Mouse (Mus musculus): ENCODE measurements at regions not wholly inside any gene's neighbourhood (a gene's known extent, or its start where the extent isn't known, plus 50 kb on each side); places are given as distances from the start of the nearest gene placed in this dataset.

GRCm38 (mm10) chr4:131132781-131133180 is 188.6 kb downstream of the Matn1 start:
- no peaks in the 10 kb centered on the region for H3K4me1 ChIP-seq (ENCODE audit: control insufficient read depth in 1 of 2, insufficient read depth in 2 of 2)
- no peak overlapping the region for H3K27ac ChIP-seq (ENCODE audit: insufficient read depth, low read depth)
- no peak overlapping the region for H3K4me2 ChIP-seq (ENCODE audit: insufficient read depth, low read depth, poor library complexity, severe bottlenecking)
- TF ChIP-seq CTCF (conservative IDR thresholded peaks at IDR 0.05 in 1 of 2, IDR thresholded peaks at IDR 0.05 in 1 of 2; ENCODE audit: low read depth in 2 of 2, low read length in 2 of 2): no peak
- H3K79me2 ChIP-seq (replicated peaks; ENCODE audit: control insufficient read depth, extremely low read depth, insufficient read depth, poor library complexity, severe bottlenecking): no peaks in the 10 kb centered on the region
- peaks cover 82% of the 10 kb centered on the region for H3K27me3 ChIP-seq (replicated peaks)
- no peak for DNase-seq (ENCODE audit: extremely low read depth)
- H3K4me3 ChIP-seq (replicated peaks in 1 of 3; ENCODE audit: low read depth in 2 of 3, low read length in 2 of 3, poor library complexity in 1 of 3): no peak overlapping the region
- in situ Hi-C loops (cut with MboI; ENCODE audit: low pct_ligation_motif_present, low pct_unique_long_range_greater_than_20kb, low sequenced_read_pairs): loop anchor here (25.0 kb wide), 1 partner anchor 170 kb away; no protein-coding TSS in a partner anchor
- dilution Hi-C loops (cut with MboI; ENCODE audit: extremely low pct_ligation_motif_present, extremely low pct_unique_long_range_greater_than_20kb, low sequenced_read_pairs): no loop called here
- no peaks in the 10 kb centered on the region for H3K36me3 ChIP-seq (replicated peaks in 1 of 2; ENCODE audit: control insufficient read depth in 1 of 2, insufficient read depth in 1 of 2, low read length in 1 of 2)
- H3K9me3 ChIP-seq (replicated peaks; ENCODE audit: low read length): no peaks in the 10 kb centered on the region
- no peak overlapping the region for H3K9ac ChIP-seq (ENCODE audit: insufficient read depth, low read depth)

DNA sequence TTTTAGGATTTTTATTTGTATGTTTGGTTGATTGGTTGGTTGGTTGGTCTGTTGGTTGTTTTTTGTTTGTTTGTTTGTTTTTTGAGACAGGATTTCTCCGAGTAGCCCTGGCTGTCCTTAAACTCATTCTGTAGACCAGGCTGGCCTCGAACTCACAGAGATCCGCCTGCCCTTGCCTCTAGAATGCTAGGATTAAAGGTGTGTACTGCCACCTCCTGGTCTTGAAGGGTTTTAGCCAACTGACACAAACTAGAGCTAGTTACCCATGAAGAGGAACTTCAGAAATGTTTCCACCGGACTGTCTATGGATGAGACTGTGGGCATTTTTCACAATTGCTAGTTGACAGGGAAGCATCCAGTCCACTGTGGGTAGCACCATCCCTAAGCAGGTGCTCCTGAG is 191.7 kb downstream of the Matn1 start:
- in situ Hi-C loops (cut with MboI; ENCODE audit: low pct_ligation_motif_present, low pct_unique_long_range_greater_than_20kb, low sequenced_read_pairs) (loop anchor here (25.0 kb wide), 1 partner anchor 174 kb away; no protein-coding TSS in a partner anchor), dilution Hi-C loops (cut with MboI; ENCODE audit: extremely low pct_ligation_motif_present, extremely low pct_unique_long_range_greater_than_20kb, low sequenced_read_pairs) (no loop called here)
- DNase-seq (ENCODE audit: extremely low read depth): peak; percentile 16
- no peaks in the 10 kb centered on the region for H3K79me2 ChIP-seq (replicated peaks; ENCODE audit: control insufficient read depth, extremely low read depth, insufficient read depth, poor library complexity, severe bottlenecking)
- peaks cover 73% of the 10 kb centered on the region for H3K27me3 ChIP-seq (replicated peaks)
- H3K36me3 ChIP-seq (replicated peaks in 1 of 2; ENCODE audit: control insufficient read depth in 1 of 2, insufficient read depth in 1 of 2, low read length in 1 of 2): no peaks in the 10 kb centered on the region
- no peaks in the 10 kb centered on the region for H3K9me3 ChIP-seq (replicated peaks; ENCODE audit: low read length)
- no peak overlapping the region for H3K4me2 ChIP-seq (ENCODE audit: insufficient read depth, low read depth, poor library complexity, severe bottlenecking)
- H3K27ac ChIP-seq (ENCODE audit: insufficient read depth, low read depth): no peak overlapping the region
- H3K4me1 ChIP-seq (ENCODE audit: control insufficient read depth in 1 of 2, insufficient read depth in 2 of 2): no peaks in the 10 kb centered on the region
- no peak overlapping the region for H3K4me3 ChIP-seq (replicated peaks in 1 of 3; ENCODE audit: low read depth in 2 of 3, low read length in 2 of 3, poor library complexity in 1 of 3)
- TF ChIP-seq SMC3 (IDR thresholded peaks at IDR 0.05; ENCODE audit: low read depth, low read length) (peak; percentile 61), JUN (IDR thresholded peaks at IDR 0.05; ENCODE audit: insufficient read depth, low read depth, low read length) (no peak), HCFC1 (IDR thresholded peaks at IDR 0.05; ENCODE audit: low read depth, low read length) (no peak), KAT2A (IDR thresholded peaks at IDR 0.05; ENCODE audit: insufficient replicate concordance, low read length) (no peak), ETS1 (conservative IDR thresholded peaks at IDR 0.05; ENCODE audit: low read depth, low read length) (no peak), POLR2A (IDR thresholded peaks at IDR 0.05; ENCODE audit: low read depth, low read length) (no peak), USF1 (IDR thresholded peaks at IDR 0.05; ENCODE audit: low read depth, low read length) (no peak), MAFK (IDR thresholded peaks at IDR 0.05; ENCODE audit: insufficient replicate concordance, low read length) (no peak), EP300 (IDR thresholded peaks at IDR 0.05; ENCODE audit: low read length) (no peak), CTCF (conservative IDR thresholded peaks at IDR 0.05 in 1 of 2, IDR thresholded peaks at IDR 0.05 in 1 of 2; ENCODE audit: low read depth in 2 of 2, low read length in 2 of 2) (peak in 1 of 2 experiments; percentile 56; a peak in 2 of 4 replicates), CHD1 (IDR thresholded peaks at IDR 0.05; ENCODE audit: low read depth, low read length) (no peak), MYC (IDR thresholded peaks at IDR 0.05; ENCODE audit: low read depth, low read length) (no peak), ZMIZ1 (IDR thresholded peaks at IDR 0.05; ENCODE audit: low read depth, low read length) (no peak), NRF1 (IDR thresholded peaks at IDR 0.05; ENCODE audit: low read depth, low read length) (no peak), MAX (IDR thresholded peaks at IDR 0.05; ENCODE audit: low read length) (no peak), IRF4 (IDR thresholded peaks at IDR 0.05; ENCODE audit: low read depth, low read length) (no peak), ELF1 (IDR thresholded peaks at IDR 0.05; ENCODE audit: low read depth, low read length) (no peak), MEF2A (IDR thresholded peaks at IDR 0.05; ENCODE audit: borderline replicate concordance, low read depth, low read length) (no peak), TCF12 (IDR thresholded peaks at IDR 0.05; ENCODE audit: low read depth, low read length) (no peak), ZNF384 (IDR thresholded peaks at IDR 0.05; ENCODE audit: low read depth, low read length) (no peak), RAD21 (IDR thresholded peaks at IDR 0.05; ENCODE audit: low read depth, low read length) (peak; percentile 55), USF2 (conservative IDR thresholded peaks at IDR 0.05; ENCODE audit: low read depth, low read length) (no peak)
- no peak overlapping the region for H3K9ac ChIP-seq (ENCODE audit: insufficient read depth, low read depth)

Data from CH12.LX (cell line).